Mouse (Mus musculus): ENCODE results near the gene Dixdc1. TPM values are rescaled to one million over a fixed set of nuclear protein-coding genes. Genes with fewer than 3 reads are reported as not detected.

Gene Dixdc1
- polyA plus RNA-seq, 1 experiment = 9.1 TPM

DNA sequence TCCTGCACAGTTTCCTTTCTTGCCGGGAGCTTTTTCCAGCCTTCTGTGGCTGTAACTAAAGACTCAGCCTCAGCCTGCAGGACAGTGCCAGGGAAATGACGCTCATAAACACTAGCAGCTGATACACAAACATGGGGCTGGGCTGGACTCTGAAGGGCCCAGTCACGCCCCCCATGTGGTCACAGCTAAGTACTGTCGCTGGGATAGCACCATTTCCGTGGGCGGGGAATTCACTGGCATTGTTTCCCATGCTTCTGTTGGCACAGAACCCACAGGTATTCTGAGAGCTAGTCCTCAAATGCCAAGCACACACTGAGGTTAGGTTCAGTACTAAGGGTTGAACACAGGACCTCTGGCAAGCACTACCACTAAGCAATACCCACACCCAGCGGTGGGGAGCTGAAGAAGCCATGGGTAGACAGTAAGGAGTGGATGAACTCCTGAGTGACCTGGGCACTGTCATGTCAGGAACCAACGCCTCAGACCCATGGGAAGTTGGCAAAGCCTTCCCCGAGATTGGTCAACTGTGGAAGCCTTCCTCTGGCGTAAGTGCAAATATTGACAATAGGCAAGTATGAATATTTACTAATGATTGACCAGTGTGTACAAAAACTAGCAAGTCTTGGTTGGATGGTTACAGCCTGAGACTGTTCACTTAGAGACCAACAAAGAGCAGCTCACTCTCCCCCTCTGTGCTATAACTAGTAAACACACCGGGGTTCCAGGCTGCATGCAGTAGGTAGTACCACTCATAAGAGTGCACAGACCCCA lies 38.2 kb downstream of the Dixdc1 start:
- no peak for DNase-seq (ENCODE audit: low spot score)

DNA sequence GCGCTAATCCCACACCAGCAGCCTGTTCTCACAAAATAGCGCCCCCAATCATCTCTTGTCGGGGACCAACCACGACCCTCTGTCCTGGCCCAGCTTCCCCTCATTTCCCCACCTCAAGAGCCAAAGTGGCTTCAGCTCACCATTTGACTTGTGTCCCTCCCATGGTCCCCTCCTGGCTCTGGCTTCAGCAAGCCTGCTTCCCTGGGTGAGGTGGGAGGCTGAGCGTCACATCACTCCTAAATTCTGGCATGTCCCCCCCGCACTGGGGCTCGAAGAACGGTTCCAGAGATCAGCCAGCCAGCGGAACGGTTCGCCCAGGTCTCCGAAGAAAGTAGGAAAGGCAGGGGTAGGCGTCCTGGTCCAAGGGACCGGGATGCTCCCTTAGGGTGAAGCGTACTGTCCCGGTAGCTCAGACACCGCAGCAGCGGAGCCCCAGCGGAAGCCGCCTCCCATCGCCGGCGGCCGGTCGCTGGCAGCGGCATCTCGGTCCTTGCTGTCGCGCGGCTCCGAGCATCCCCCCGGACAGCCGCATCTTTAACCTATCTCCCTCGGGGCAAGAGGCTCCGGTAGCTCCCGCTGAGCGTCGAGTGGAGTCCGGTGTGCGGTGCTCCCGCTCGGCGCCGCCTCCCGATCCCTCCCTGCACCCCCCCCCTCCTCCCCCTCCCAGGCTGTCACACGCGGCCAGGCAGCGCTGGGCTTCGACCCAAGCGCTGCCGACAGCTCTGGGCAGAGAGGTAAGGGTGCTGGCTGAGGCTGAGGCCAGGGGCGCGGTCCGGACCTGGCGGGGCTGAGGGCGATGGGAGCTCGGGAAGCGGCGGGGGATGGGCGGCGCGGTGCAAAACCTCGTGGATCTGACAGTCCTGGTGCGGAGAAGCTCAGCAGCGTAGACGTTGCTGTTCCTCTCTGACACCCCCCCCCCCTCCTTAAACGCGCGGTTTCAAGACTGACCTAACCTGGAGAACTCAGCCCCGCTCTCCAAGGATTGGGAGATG lies 40.6 kb downstream of the Dixdc1 start:
- DNase-seq (ENCODE audit: low spot score) = peak; percentile 33

DNA sequence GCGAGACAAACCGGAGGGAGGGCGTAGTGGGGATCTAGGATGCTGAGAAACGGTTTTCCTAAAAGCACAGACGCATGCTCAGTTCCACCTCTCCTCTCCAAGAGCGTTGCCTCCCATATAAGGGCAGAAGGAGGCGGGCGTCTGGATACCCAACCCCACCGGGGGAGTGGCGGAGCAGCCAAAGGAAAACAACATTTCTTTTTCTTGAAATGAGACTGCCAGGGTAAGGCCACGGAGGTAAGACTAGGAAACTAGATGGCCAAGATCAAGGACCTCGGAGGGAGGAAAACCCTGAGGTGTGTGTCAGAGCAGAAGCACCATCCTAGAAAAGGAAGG lies 41.6 kb downstream of the Dixdc1 start:
- DNase-seq (ENCODE audit: low spot score) = peak; percentile 43

DNA sequence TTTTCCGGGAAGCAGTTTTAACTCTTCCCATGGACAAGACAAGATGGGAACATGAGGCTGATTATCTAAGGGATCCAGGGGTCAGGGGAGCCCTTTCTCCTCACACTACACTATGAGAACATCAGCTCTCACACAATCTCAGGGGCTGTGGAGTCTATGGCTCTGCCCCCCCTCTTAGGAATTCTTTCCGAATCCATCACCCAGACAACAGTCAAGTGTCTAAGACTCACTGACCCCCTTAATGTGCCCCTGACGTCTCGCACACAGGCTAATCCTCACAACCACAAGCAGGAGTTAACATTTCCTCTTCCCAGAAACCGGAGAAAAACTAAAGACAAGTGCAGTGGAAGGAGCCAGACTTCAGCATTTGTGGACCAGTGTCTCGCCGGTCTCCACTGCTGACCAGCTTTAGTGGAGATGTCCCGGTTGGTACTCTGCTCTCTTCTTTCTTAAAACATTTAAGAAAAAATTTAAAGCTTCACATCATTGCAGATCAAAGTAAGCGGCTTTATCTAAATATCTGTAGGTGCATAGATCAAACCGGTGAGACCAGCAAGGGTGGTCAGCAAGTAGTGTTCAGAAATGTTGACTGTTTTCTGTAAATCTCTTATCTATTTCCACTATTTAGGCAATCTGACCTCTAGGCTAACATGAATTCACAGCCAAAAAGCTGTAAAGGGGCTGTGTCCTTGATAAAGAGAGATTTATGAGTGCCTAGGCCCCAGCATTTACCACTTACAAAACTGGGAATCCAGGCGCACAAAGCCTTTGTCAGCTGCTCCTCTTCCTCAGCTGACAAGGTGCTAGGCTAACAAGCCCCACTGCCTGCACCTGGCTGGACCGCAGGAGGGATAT lies 42.2 kb downstream of the Dixdc1 start:
- DNase-seq (ENCODE audit: low spot score) = no peak

DNA sequence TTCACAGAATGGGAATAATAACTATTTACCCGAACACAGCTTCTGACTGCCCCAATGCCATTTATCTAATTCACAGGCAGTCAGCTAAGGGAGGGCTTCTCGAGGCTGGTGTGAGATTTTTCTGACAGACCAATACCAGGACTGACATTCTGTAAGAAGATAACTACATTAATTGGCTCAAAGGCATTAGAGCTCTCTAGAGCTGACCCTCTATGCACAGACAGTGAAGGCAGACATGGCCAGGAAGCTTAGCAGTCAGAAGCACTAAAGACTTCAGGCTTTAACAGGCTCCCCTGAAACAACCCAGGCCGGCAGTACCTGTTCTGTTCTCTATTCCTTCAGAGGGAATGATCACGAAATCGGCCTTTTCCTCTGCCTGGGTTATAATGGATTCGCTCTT lies 44.2 kb downstream of the Dixdc1 start:
- DNase-seq (ENCODE audit: low spot score) = no peak

DNA sequence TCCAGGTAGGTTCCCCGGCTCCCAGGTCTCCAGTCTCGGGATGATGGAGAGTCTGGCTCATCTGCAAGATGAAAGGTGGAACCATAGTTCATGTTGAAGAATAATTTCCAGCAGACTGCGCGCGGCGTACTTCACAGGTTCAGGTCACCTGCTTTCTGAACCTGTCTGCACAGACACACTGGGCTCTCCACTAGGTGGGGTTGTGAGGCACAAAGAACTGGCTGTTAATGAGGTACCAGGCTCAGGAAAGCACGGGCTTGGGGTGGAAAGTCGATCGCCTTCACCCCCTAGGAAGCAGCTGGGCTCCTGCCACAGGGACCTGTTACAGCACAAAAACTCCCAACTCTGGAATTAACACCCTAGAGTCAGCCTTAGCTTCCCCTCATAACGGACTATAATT lies 45.7 kb downstream of the Dixdc1 start:
- DNase-seq (ENCODE audit: low spot score) = no peak

DNA sequence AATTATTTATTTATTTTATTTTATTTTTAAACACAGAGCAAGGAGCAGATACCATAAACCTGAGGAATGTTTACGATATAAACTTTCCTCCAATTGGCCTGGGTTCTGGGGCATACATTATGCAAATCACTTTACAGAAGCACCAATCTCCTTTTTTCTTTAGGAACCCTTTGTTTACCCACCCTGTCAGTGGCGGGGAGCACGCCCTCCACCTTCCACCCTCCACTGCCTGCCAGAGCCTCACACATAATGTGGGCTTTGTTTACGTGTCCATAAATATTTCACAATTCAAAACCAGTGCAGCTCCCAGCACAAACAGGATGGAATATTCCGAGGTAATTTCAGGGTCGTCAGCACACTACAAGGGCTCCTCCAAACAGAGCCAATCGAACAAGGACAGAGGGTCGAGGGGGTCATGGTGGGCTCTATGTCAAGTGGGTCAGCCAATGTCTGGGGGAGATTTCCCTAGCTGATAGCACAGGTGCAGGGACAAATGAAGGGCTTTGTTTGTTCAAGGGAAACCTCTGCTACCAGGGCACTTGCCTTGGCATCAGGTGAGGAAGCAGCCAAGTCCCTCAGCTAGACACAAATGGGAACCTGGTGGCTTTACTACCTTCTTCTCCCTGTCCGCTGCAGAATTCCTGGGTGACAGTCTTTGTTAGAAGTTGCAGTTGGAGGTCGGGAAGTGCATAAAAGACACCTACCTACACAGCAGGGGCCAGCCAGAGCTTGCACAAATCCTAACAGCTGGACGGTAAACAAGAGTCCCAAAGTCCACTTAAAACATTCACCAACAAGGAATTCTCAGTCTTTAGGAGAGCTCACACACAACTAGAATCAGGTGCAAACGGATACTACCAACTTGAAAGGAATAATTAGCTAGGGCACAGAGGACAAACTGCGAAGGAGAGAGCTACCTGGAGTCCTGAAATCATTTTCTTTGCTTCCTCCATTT lies 46.4 kb downstream of the Dixdc1 start:
- DNase-seq (ENCODE audit: low spot score) = no peak

DNA sequence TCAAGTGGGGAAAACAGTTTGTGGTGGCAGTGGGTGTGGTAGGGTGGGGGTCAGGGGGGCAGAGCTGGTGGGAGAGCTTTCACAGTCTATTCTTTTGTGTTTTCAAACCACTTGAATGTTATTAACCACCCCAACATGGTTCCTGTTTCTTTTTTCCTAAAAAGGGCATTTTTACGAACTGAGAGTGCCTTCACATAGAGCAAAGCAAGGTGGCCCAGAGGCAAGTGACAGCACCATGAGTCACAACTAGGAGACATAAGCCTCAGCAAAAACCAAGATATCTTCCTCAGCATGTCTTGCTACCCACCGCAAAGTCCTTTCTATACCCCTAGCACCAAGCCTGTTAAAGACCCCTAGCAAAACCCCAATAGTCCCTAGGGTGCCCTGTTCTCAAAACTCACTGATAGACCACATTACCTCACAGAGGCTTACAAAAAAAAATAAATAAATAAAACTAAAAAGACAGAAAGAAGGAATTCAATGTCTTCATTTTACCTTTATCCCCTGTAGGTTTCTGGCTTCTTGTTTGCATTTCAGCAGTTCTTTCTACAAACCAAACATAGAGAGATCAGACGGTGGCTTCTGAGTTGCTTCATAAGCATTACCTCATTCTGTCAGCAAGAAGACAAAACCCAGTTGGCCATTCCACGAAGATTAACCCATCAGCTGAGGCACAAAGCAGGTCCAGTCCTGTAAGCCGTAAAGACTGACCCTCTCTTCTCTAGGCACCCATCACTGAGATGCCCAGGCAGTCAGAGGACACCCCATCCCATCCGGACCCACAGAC lies 52.3 kb downstream of the Dixdc1 start:
- no peak for DNase-seq (ENCODE audit: low spot score)

DNA sequence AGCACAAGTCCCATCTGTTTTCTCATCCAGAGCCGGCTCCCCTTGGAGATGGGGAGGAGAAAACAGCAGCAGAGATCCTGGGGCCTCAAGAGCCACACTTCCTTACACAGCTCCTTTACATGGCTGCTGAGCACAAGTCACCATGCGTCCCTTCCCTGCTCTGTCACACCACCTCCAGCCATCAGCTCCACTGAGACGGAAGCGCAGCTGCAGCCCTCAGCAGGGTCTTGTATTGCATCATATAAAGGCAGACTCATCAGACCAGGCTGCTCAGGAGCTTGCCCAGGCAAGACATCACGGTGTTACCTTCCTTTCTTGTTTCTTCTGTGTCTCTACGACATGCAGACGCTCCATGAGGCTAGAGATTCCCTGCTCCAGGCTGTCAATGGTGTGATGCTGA lies 57.6 kb downstream of the Dixdc1 start:
- DNase-seq (ENCODE audit: low spot score) = no peak

DNA sequence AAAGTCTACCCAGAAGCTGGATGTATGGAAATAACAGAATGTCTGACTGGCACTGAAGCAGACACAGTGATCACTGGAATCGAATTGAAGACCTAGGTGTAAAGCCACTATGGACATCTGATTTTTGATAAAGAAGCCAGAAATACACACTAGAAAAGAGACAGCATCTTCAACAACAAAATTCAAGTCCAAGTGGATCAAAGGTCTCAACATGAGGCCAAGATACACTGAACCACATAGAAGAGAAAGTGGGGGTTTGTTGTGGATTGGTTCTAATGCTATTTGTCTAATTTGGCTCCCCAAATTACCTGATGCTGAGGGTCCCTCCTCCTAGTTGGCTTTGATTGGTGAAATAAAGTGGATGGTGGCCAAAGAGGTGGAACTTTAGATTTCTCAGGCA lies 59.9 kb downstream of the Dixdc1 start:
- DNase-seq (ENCODE audit: low spot score) = no peak

DNA sequence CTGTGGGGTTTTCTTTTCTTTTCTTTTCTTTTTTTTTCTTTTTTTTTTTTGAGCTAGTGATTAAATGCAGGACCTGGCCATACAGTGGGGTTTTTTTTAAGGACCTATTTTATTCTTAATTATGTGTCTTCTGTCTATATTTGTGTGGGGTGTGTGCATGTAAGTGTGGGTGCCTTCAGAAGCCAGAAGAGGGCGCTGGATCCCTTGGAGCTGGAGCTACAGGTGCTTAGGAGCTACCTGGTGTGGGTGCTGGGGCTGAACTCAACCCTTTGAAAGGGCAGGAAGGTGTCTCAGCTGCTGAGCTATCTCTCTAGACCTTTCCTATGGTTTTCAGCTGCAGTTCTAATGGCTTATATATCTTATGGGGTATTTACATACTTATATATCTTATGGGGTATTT lies 64.5 kb downstream of the Dixdc1 start:
- no peak for DNase-seq (ENCODE audit: low spot score)

DNA sequence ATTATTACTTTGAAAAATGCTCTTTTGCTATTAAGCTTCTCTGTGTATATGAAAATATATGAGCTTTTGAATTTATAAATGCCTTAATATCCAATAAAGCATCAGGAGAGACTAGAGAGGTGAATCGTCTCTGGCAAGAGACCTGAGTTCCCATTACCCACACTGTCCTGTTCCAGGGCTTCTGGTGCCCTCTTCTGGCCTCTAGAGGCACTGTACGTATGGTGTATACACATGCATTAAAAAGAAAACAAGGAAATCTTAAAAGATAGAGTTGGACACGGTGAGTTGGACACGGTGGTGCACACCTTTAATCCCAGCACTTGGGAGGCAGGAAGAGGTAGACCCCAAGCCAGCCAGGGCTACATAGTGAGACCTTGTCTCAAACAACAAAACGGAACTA lies 68.6 kb downstream of the Dixdc1 start:
- no peak for DNase-seq (ENCODE audit: low spot score)

DNA sequence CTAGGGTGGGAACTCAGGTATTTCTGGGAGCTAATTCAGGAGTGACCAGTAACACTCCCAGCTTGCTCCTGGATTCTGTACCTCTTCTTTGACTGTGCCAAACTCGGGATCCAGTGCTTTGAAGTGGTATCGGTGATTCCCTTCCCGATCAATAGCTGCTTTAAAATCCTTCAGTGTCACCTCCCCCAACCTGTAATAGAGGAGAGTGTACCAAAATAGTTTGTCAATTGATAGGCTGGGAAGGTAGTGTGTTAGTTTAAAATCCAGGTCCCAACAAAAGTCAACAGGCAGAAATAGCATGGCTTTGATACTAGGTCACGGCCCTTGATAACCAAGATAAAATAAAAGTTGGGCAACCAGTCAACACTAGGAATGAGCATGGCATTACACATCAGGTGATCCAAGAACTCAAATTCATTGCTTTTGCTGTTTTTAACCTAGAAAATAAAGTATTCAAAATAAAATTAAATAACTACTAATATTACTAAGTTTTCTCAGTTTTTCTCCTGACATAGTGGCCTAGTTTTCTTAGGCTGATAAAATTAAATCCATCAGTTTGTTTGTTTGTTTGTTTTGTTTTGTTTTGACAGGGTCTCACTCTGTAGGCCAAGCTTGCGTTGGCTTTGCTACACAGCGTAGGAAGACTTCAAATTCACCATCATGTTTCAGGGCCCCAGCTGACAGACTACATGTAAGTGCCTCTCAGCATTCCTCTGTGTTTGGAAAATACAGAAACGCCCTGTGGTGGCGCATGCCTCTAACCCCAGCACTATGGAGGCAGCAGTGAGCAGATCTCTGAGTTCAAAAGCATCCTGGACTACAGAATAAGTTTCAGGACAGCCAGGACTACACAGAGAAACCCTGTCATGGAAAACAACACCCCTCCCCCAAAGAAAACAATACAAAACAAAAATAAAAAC lies 71.5 kb downstream of the Dixdc1 start:
- DNase-seq (ENCODE audit: low spot score) = no peak

DNA sequence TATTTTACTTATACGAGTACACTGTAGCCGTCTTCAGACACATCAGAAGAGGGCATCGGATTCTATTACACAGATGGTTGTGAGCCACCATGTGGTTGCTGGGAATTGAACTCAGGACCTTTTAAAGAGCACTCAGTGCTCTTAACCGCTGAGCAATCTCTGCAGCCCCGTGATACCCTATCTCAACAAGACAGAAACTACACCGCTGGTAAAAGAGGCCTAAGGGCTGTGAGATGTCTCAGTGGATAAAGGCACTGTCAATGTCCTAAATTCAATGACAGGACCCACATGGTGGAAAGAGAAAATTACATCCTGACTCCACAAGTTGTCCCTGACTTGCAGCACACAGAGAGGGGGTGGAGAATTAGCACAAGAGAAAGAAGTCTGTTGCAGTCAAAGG lies 72.9 kb downstream of the Dixdc1 start:
- DNase-seq (ENCODE audit: low spot score) = no peak

DNA sequence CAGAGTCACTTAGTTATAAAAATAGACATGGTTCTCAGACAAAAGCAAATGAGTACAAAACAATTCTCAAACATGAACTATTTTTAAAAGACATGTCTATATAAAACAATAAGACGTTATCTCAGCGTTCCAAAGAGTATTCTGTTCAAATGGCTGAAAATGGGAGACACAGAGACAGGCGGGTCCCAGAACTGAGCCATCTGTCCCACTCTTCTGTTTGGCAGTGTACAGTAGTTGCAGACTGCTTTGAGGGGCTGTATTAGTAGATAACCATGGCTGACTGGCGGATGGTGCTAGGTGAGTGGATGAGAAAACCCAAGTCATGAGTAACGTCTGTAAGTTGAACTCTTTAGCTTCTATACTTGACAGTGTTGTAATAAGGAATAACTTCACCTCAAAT lies 74.5 kb downstream of the Dixdc1 start:
- no peak for DNase-seq (ENCODE audit: low spot score)

DNA sequence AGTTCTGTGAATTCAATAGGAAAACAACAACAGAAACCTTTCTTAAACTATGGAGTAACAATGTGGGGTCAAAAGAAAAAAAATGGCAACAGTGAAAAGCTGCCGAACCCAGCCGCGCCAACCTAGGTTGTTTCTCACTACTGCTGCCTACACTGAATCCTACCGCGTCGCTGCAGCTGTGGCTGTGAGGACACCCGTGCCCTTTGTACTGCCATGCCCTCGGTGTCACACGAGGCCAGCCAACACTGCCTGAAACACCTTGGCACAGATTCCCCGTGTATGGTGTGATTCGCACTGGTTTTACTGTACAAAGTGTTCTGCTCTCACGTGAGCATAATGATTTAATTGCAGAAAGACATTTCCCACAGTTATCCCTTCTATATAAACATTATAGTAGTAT lies 78.9 kb downstream of the Dixdc1 start:
- DNase-seq (ENCODE audit: low spot score) = no peak

DNA sequence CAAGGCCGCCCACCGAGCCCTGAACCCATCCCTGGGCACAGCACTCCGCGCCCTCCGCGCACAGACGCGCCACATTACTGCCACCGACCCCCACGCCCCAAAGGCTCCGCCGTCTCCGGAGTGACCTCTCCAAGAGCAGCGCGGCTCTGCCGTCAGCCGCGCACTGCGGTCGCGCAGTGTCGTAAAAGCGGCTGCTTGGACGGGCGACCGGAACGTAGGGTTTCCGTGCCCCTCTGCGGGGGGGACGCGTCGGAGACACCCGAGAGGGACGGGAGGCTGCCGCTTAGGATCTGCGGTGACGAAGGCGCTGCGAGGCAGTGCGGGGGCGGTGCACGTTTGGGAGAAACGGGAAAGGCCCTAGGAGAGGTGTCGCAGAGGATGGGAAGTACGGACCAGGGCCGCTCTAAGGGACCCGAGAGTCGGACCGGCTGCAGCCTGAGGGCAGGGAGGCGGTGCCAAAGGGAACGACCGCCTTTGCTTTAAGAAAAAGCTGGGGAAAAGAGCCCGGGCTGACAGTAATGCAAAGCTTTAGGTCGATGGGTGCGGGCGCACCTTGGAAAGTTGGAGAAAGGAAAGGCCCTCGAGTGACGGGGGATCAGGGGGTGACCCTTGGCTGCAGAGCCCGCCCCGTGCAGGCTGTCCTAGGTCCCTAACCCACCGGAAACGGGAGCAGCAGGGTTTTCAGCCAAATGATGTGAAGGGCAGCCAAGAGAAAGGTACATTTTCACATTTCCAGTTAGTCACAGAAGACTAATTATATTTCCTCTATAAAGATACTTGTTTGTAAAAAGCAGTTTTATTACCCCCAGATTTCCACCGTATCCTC lies 79.7 kb downstream of the Dixdc1 start, which contains the start of gene Dlat:
Gene Dlat, minus strand, starts transcription at position 389 of the 826 bp plus-strand sequence.
- peak; percentile 85 for DNase-seq (ENCODE audit: low spot score)

DNA sequence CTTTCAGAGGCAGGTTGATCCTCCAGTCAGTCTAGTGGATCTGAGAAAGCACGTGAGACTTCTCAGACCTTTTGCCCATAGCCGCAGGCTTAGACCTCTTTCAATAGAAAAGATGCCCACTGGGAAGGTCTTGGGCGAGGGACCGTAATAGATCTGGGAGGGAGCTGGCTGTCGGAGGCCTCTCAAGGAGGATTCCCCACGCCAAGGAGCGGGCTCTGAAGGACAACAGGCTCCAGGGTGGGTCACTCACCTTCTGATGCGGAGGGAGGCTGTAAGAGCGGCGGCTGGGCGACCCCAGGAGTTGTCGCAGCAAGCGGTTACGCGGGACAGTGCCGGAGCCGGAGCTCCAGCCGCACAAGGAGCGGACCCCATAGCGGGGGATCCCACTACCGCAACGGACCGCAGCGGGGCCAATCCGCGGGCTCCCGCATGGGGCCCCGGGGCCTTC lies 80.4 kb downstream of the Dixdc1 start:
- no peak for DNase-seq (ENCODE audit: low spot score)
